Mouse (Mus musculus): ENCODE data around the gene Vmn2r38.
"Not testable (repeated sequence)": the region's sequence is repeated elsewhere in the genome, so short reads cannot be mapped to it uniquely, and the experiment has no call there.

Vmn2r38 gene

DNA sequence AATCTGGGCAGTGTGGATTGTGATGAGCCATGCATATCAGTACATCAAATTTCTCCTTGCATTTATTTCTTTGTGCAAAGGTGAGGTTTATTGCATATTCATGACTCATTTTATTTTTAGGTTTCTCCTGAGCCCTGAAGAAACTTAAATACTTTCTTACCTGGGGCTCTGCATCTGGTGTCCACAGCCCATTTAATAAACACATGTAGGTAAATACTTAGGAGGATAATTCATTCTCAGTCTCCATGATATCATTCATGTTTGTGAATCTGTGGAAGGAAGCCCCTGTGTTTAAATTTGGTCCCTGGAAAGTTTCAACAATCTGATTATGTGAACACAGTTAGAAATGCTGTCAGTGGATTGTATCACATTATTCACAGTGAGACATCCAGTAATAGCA is at the start of gene Vmn2r38:
TSS of gene Vmn2r38 (minus strand) at position 101 of the 400 bp plus-strand sequence.
- DNase-seq (ENCODE audit: low spot score in 2 of 2): not testable (repeated sequence)

DNA sequence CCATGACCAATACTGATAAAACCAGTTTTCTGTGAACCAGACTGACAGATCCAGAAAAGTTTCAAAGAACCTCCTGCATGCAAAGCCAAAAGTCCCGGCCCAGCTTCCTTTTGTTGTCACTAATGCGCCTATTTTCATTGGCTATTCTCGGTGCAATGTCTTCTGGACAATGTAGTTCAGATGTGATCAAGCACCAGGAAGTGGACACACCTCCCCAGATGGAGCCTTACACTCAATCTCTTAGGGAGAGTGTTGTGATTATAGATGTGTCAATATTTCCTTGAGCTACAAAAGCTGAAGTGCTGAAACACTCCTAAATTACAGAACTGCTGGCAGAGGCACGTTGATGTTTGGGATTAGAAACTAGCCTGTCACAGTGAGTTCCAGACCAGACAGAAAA is 32.3 kb downstream of the Vmn2r38 start:
- DNase-seq (ENCODE audit: low spot score in 2 of 2): not testable (repeated sequence)

DNA sequence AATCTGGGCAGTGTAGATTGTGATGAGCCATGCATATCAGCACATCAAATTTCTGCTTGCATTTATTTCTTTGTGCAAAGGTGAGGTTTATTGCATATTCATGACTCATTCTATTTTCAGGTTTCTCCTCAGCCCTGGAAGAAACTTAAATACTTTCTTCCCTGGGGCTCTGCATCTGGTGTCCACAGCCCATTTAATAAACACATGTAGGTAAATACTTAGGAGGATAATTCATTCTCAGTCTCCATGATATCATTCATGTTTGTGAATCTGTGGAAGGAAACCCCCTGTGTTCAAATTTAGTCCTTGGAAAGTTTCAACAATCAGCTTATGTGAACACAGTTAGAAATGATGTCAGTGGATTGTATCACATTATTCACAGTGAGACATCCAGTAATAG is 67.0 kb downstream of the Vmn2r38 start, which contains the start of gene Vmn2r39:
TSS of gene Vmn2r39 (minus strand) at position 101 of the 400 bp plus-strand sequence.
- not testable (repeated sequence) for DNase-seq (ENCODE audit: low spot score in 2 of 2)

Measured in frontal cortex, postnatal 36 days (tissue).